Comparison of ENCODE assay signal across 8 mouse cellular contexts in the genomic region with DNA sequence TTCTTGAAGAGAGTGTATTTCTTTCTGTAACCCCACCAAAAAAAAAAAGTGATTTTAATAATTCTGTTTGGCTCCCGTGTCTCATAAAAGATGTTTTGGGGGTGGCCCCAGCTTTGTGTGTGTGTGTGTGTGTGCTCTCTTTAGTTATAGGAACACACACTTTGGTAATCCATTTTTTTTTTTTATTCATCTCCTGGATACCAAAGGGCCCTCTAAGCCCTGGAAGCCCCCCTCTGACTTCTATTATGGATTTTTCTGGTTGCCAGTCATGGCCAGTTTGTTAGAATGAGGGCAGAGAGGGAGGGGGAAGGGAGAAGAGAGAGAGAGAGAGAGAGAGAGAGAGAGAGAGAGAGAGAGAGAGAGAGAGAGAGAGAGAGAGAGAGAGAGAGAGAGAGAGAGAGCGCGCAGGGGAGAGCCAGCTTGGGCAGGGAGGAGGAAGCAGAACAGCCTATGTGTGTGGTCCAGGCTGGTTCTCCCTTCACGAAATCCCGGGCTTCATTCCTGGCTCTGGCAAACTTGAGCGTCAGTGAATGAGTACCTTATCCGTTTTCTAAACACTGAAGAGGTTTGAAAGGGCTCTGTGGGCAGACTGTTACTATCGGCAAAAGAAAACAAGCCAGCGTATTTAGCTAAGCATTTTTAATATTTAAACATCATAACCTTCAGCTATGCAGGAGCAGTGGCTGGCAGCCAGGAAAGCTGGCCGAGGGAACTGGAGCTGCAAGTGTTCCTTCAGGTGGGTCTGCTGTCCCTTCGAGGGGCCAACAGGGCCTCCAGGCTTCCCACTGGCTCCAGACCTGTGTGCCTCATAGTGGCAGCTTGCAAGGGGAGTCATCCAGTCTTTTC.
DNase-seq lines count a peak whose midpoint lies in the region; ATAC-seq and TF ChIP-seq lines count a peak whose summit lies in the region.

No protein-coding gene starts in this region.

- WGBS in embryonic facial prominence, embryonic 10.5 days = 16% methylated on average over 11 of the region's 11 CpGs
- 12% methylated on average over 11 of the region's 11 CpGs for WGBS in hindbrain, embryonic 12.5 days
- 8% methylated on average over 9 of the region's 11 CpGs for WGBS in stomach, postnatal 0 days

- peak overlapping the region; percentile 24; the same call in 1 of the 2 replicates for H3K4me3 ChIP-seq in embryonic facial prominence, embryonic 10.5 days
- H3K4me3 ChIP-seq in hindbrain, embryonic 12.5 days = no peak overlapping the region
- H3K4me3 ChIP-seq in stomach, postnatal 0 days (ENCODE audit: low read depth, low read length) = no peak overlapping the region

- H3K9ac ChIP-seq in hindbrain, embryonic 12.5 days = no peak overlapping the region
- H3K9ac ChIP-seq in stomach, postnatal 0 days (ENCODE audit: low read length) = no peak overlapping the region; the same call in 1 of the 2 replicates

- peaks cover 13% of the 10 kb centered on the region for H3K27me3 ChIP-seq in embryonic facial prominence, embryonic 10.5 days (replicated peaks; ENCODE audit: low read depth, poor library complexity, severe bottlenecking)
- peaks cover 20% of the 10 kb centered on the region for H3K27me3 ChIP-seq in hindbrain, embryonic 12.5 days
- H3K27me3 ChIP-seq in stomach, postnatal 0 days (ENCODE audit: control insufficient read depth, insufficient read depth, low read length) = no peaks in the 10 kb centered on the region

- peak overlapping the region; percentile 83 for H3K27ac ChIP-seq in embryonic facial prominence, embryonic 10.5 days (replicated peaks)
- peak overlapping the region; percentile 49; the same call in 1 of the 2 replicates for H3K27ac ChIP-seq in hindbrain, embryonic 12.5 days
- H3K27ac ChIP-seq in stomach, postnatal 0 days (replicated peaks) = peak overlapping the region; percentile 81

- H3K4me1 ChIP-seq in embryonic facial prominence, embryonic 10.5 days = peaks cover 51% of the 10 kb centered on the region
- H3K4me1 ChIP-seq in hindbrain, embryonic 12.5 days = peaks cover 28% of the 10 kb centered on the region
- peaks cover 13% of the 10 kb centered on the region for H3K4me1 ChIP-seq in stomach, postnatal 0 days (replicated peaks; ENCODE audit: control insufficient read depth, insufficient read depth)

- H3K9me3 ChIP-seq in embryonic facial prominence, embryonic 10.5 days = peaks cover 8% of the 10 kb centered on the region; the same call in 1 of the 2 replicates
- H3K9me3 ChIP-seq in hindbrain, embryonic 12.5 days (replicated peaks) = peaks cover 7% of the 10 kb centered on the region
- no peaks in the 10 kb centered on the region for H3K9me3 ChIP-seq in stomach, postnatal 0 days (ENCODE audit: control insufficient read depth, low read length)

- TF ChIP-seq EP300 in stomach, postnatal 0 days (optimal IDR thresholded peaks at IDR 0.05) = no peak

- H3K4me2 ChIP-seq in hindbrain, embryonic 12.5 days (replicated peaks) = peak overlapping the region; percentile 38
- H3K4me2 ChIP-seq in stomach, postnatal 0 days (replicated peaks; ENCODE audit: low read depth) = peak overlapping the region; percentile 34

- H3K36me3 ChIP-seq in embryonic facial prominence, embryonic 10.5 days (replicated peaks) = no peaks in the 10 kb centered on the region
- H3K36me3 ChIP-seq in hindbrain, embryonic 12.5 days = no peaks in the 10 kb centered on the region
- H3K36me3 ChIP-seq in stomach, postnatal 0 days (ENCODE audit: control insufficient read depth, insufficient read depth, low read length) = no peaks in the 10 kb centered on the region

- TF ChIP-seq CTCF in stomach, postnatal 0 days (IDR thresholded peaks at IDR 0.05; ENCODE audit: low read depth) = no peak

- ATAC-seq in hindbrain, embryonic 12.5 days (ENCODE audit: low FRiP score) = peak; percentile 59
- peak; percentile 59 for ATAC-seq in stomach, postnatal 0 days (ENCODE audit: low FRiP score, low TSS enrichment)

- DNase-seq in ovary, postnatal 36 days (ENCODE audit: low spot score) = peak; percentile 60
- DNase-seq in ovary, postnatal 10 days (ENCODE audit: low spot score) = no peak
- peak; percentile 69 for DNase-seq in embryonic facial prominence, embryonic 10.5 days (ENCODE audit: low spot score)
- DNase-seq in layer of hippocampus, adult 9-11 months = peak; percentile 38
- peak; percentile 56 for DNase-seq in mesoderm, embryonic 11.5 days (ENCODE audit: low read depth, low spot score)
- DNase-seq in stomach, postnatal 0 days (ENCODE audit: low spot score) = peak; percentile 70
- DNase-seq in c-Kit-positive CD71-positive TER-119-positive erythroid progenitor cells, embryonic 14.5 days (ENCODE audit: low spot score) = no peak

Comparison
In these comparisons a context has a peak if more than half of its experiments do, and no peak if none do; other contexts are left out.
1. DNase-seq: peak in ovary, postnatal 36 days (single experiment), embryonic facial prominence, embryonic 10.5 days (single experiment), layer of hippocampus, adult 9-11 months (single experiment), mesoderm, embryonic 11.5 days (single experiment) and stomach, postnatal 0 days (single experiment); none in ovary, postnatal 10 days (single experiment) and c-Kit-positive CD71-positive TER-119-positive erythroid progenitor cells, embryonic 14.5 days (single experiment).
2. Peak in every context shown above with its lines, with median percentiles within 50 percentile points of each other: H3K27ac ChIP-seq.